Mouse (Mus musculus) sigmoid colon, adult 10 weeks (tissue): ENCODE measurements around the gene Zbtb44. TPM values are rescaled to one million over a fixed set of nuclear protein-coding genes. Genes with fewer than 3 reads are reported as not detected.

Source experiments
- polyA plus RNA-seq: library from polyadenylated mRNA; stranded (reverse); fragments of 350-450 nt; fragmentation: Illumina TruSeq; extraction: RNeasy Lipid Tissue Mini Kit (QIAGEN cat#74804); gene quantifications from one replicate; pipeline ENCODE4 v1.2.3, GENCODE M21; 2014; ENCODE audit warnings: low read depth, low replicate concordance

Zbtb44 gene
- polyA plus RNA-seq: 42.4 TPM

DNA sequence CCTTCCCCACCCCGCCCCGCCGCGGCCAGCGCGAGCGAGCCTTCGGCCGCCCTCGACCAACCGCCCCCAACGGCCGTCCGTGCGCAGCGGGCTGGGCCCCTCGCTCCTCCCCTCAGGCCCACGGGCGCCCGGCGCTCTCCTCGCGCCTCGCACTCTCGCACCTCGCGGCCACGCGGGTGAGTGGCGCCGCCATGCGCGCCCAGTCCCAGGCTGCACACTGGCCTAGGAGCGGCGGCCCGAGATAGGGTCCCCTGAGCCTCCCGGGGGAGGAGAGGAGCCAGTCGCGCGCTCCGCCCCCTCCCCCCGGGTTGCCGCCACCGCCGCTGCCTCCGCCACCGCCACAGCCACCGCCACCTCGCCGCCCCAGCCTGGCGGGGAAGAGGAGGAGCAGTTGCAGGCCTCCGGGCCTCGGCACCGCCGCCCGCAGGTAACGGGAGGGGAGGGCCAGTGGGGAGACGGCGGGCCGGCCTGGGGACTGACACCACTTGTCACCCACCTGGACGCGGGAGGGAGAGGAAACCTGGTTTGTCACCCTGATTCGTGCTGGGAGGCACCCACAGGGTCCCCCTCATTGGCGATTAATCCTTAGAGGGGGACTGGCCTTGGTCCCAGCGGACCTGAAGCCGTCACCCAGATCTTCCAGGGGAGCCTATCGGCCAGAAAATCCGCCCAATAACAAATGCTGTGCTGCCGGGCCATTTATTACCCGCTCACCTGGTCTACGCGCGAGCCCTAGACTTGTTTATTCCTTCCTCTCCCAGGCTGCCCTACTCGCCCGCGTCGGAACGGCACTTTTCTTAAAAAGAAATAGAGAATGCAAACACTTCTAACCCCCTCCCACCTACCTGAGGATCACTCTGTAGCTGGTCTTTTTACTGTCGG, at the start of gene Zbtb44:
Zbtb44 (plus strand) TSS at position 113 of the 882 bp plus-strand sequence.

Other genes with a start within 250 kb of the Zbtb44 start
- 5.6 TPM for gene Adamts15, start 108.2 kb upstream of the Zbtb44 start, polyA plus RNA-seq
- gene Adamts8, start 88.1 kb upstream of the Zbtb44 start, polyA plus RNA-seq: 2.5 TPM
- gene St14, start 101.2 kb downstream of the Zbtb44 start, polyA plus RNA-seq: 8.8 TPM
- 338 TPM for gene Aplp2, start 181.2 kb downstream of the Zbtb44 start, polyA plus RNA-seq
- 19.1 TPM for gene Prdm10, start 249.9 kb downstream of the Zbtb44 start, polyA plus RNA-seq